Mouse (Mus musculus) skeletal muscle tissue, adult 2 months (tissue): ENCODE measurements around the gene Fry.

Experiments
- DNase-seq: peaks from one replicate; pipeline ENCODE4 v3.0.0-alpha.2; 2012; ENCODE audit warnings: low read depth, low spot score

Gene Fry

DNA sequence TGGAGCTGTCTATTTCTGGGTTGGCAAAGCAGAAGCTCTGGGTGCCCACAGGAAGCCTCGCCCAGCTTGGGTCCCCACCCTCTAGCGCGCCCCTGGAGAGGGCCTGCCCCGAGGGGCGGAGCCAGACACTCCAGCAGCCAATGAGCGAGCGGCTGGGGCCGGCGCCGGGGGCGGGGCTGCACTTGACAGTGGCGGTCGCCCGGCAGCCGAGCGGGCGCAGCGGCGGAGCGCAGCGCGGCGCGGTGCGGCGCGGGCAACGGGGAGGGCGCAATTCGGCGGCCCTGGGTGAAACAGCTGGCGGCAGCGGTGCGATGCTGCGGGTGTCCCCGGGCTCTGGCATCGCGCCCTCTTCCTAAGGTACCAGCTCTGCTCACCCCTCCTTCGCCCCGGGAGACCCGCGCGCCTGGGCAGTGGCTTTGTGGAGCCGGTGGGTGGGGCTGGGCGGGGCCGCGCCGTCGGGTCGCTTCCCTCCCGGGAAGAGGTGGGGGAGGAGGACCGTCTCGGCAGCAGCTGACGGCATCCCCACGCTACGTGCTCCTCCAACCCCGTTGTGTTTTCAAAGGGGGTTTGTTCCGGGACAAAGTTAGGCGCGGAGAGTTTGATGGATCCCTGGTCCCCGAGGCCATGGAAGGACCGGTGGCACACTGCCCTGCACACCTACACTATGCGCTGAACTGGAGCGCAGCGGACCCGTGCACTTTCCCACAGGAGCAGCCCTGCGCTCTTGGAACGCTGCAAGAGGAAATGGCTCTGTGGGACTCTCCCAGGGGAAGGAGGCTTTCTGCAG lies at the start of gene Fry:
TSS of gene Fry (plus strand) at position 191 of the 787 bp plus-strand sequence.
- DNase-seq, result peak; percentile 88

GRCm38 (mm10) chr5:150070086-150070485 lies 48.4 kb upstream of the Fry start:
- no peak for DNase-seq

DNA sequence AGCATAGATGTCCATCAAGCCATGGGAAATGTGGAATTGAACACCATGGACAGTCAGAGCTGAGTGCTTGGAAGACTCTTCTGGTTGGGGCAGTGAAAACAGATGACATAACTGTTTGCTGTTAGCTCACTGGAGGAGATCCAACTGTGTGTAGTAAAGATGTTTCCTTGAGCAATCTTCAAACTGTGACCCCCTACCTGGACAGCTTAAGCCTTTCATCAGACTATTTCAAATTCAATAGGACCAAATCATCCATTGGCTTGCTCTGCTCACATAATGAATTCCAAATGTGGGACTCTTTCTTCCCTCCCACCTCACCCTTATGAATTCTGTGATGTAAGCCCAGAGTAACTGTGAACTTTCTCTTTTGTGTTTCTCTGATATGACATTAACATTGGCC lies 46.7 kb upstream of the Fry start:
- no peak for DNase-seq

GRCm38 (mm10) chr5:150079866-150080797 lies 38.3 kb upstream of the Fry start:
- DNase-seq, result no peak

GRCm38 (mm10) chr5:150082696-150083095 lies 35.7 kb upstream of the Fry start:
- DNase-seq, result no peak

DNA sequence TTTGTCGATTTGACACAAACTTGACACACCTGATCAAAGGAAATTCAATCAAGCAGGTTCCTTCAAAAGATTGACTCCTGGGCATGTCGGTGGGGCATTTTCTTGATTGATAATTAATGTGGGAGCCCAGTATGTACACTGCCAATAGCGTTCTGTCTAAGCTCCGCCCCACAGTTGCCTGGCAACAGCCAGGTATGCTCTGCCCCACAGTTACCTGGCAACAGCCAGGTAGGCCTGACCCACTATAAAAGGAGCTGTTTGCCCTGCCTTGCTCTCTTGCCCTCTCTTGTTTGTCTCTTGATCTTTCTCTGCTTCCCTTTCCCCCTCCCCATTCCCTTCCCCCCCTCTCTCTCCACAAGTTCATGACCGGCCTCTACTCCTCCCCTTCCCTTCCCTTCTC lies 35.3 kb upstream of the Fry start:
- DNase-seq, result no peak

GRCm38 (mm10) chr5:150097620-150098019 lies 20.8 kb upstream of the Fry start:
- DNase-seq, result peak; percentile 37

DNA sequence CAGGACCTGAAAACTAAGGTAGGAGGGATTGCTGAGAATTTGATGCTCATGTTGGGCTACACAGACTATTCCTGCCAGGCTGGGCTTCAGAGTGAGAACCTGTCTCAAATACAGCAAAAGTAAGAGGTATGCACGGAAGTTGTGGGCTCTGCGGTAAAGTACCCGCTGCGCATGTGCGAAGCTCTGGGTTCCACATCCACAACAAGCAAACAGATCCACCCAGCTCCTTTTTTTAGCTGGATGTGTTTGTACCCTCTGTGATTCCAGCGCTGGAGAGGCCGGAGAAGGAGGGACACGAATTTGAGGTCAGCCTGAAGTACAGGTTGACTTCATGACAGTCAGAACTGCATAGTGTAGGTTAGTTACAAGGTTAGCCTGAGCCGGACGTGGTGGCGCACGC lies 19.7 kb upstream of the Fry start:
- DNase-seq, result no peak

GRCm38 (mm10) chr5:150101789-150102188 lies 16.7 kb upstream of the Fry start:
- peak; percentile 33 for DNase-seq

DNA sequence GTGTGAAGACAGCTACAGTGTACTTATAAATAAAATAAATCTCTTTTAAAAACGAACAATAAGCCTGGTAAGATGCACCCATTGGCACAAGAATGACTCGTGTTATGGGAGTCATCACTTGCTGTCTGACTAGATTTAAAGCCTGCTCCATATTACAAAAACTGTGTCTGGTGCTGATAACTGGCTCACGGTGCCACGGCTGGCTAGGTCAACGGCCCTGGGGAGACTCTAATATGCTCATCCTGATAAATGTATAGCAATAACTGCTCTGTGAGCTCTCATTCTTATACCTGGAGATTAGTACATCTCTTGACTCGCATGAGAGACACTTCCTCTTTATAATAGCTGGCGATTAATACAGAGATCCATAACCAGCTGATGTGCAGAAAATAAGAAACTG lies 12.1 kb upstream of the Fry start:
- no peak for DNase-seq

GRCm38 (mm10) chr5:150111236-150111635 lies 7.2 kb upstream of the Fry start:
- no peak for DNase-seq

DNA sequence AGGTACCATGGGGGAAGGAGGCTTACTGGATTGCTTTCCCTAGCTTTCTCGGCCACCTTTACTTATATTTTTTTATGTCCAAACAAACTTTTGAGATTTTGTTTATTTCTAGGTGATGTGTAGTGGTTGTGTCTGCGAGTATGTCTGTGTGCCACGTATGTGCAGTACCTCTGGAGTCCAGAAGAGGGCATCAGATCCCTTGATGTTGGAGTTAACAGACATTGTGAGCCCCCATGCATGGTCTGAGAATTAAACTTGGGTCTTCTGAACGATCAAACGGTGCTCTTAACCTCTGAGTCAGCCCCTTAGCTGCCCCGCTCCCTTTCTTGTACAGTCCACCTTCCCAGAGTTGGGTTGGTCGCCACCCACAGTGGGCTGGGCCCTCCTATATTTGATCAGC lies 4.4 kb upstream of the Fry start:
- DNase-seq, result no peak

DNA sequence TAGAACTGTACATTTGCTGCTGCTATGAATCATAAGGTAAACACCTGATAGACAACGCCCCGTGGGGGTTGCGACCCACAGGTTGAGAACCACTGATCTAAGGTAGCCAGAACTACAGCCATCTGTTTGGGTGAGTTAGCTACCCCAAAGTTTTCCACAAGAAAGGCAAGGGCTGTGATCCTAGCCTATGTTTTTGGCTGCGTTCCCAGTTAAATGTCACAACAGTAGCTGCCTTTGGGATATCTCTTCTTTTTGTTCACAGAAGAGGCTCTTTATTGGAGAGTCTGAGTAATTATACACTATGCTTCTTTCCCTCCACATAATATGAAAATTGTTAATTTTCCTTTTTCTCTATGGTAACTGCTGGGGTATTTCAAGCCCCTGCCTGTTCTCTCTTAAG lies 3.7 kb upstream of the Fry start:
- DNase-seq, result no peak

GRCm38 (mm10) chr5:150115271-150116092 lies 3.0 kb upstream of the Fry start:
- DNase-seq, result peak; percentile 27

DNA sequence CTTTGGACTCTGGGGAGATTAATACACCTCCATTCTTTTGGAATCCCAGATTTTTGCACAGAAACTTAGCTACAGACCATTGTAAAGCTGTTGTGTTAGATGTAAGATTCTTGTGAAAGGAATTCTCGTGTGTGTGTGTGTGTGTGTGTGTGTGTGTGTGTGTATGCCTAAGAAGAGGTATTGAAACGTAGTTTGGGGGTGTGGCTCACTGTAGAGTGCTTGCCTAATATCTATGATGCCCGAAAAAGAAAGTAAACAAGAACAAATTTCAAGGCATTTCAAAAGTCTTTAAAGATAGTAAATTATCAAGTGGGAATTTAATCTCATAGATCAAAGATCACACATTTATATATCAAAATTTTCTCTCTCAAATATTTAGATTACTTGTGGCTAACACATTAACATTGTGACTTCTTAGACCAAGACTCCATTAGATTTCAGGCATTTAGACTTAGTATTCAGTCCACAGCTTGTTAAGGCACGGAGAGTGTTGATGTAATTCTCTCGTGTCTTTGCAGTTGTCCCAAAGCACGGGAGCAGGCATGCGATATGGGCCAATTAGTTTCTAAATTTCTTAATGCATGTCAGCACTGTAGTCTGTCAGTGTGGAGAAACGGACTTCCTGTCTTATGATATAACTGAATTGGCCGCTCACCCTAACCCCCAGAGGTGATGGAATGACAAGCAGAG lies 2.1 kb upstream of the Fry start:
- DNase-seq, result no peak

DNA sequence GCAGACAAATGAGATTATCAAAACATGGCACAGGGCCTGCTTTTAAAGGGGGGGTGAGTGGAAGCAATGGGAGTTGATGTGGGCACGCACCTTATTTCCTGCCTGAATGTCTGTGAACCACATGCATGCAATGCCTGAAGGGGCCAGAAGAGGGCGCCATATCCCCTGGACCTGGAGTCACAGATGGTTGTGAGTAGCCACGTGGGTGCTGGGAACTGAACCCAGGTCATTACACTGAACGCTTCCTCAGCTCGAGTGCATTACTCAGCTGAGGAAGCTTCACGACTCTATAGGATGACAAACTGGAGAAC lies 1.6 kb upstream of the Fry start:
- no peak for DNase-seq

GRCm38 (mm10) chr5:150118124-150118454 lies 356 bp upstream of the Fry start:
- no peak for DNase-seq

DNA sequence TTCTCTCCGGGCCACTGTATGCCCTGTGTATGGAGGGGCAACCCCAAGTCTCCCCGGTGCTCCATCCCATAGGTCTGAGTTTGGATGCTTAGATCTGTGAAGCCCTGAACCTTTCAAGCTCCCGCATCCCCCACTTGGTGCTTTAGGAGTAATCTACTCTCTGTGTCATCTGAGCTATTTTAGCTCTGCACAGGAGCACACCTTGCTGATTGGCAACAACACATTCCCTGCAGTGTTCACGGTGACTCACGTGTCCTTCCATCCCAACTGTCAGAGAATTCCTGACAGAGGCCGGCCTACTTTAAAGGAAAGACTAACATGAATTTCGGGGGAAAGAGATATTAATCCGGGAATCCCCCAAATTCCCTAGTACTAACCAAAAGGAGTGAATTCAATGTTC lies 2.2 kb downstream of the Fry start:
- DNase-seq, result no peak

DNA sequence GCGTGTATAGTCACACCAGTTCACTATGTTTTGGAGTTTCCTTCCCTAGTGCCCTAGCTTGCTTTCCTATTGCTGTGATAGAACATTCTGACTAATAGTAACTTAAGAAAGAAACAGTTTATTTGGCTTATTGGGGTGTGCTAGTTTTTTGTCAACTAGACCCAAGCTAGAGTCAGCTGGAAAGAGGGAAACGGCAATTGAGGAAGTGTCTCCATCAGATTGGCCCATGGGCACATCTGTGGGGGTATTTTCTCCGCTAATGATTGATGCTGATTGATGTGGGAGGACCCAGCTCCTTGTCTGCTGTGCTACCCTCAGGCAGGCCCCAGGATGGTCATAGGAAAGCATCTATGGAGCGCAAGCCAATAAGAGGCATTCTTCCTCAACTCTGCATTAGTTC lies 3.6 kb downstream of the Fry start:
- no peak for DNase-seq

- DNase-seq, result no peak
Measured at GRCm38 (mm10) chr5:150122571-150122970, 4.1 kb downstream of the Fry start.

DNA sequence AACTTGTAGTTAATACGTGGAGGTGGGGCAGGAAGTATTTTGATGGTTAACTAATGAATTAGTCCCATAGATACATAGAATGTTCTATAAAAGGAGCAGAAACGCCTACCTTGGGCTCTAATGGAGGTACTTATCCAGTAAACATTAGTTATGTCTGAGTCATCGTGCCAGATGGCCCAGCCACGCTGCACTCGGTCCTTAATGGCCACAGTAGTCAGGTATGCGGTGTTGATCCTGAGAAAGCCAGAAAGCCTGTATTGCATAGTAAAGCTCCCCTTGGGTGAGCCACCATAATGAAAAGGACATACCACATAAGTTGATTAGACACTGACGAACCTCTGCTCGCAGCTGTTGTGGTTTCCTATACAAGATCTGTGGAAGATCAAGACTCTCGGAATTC lies 7.5 kb downstream of the Fry start:
- DNase-seq, result no peak

DNA sequence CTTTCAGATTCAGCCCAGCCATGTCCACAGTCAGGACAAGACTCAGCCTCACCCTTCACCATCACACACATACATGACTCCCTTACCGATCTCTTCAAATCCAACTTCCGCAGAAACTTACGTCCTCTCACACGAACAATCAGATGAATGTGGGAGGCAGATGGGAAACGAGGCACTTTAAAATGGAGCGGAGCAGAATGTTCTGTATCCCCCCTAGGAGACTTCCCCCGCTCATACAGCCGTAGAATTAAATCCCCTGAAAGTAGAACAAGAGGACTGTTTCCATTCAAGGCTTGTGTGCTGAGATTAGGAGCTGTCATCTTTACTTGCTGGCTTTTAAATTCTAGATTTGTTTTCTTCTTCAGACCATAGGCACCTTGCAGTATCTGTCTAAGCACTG lies 10.0 kb downstream of the Fry start:
- no peak for DNase-seq
